Mouse (Mus musculus) retina, postnatal 7 days (tissue): ENCODE data around the gene Arl4c.

Source experiments
- DNase-seq: peaks from one replicate; pipeline ENCODE4 v3.0.0-alpha.2; 2012; ENCODE audit warnings: low read depth, low spot score

Arl4c gene

GRCm38 (mm10) chr1:88623541-88624115, 78.4 kb downstream of the Arl4c start:
- DNase-seq = no peak
